Mouse (Mus musculus) MEL (cell line): ENCODE measurements around the gene Ccdc96.

Experiments used
- CTCF ChIP-seq, 3 experiments: IDR thresholded peaks in 2 of 3; conservative IDR thresholded peaks in 1 of 3; 2 replicates each; pipeline ENCODE4 v1.5.1; 2011 to 2012; ENCODE audit warnings: low read length in 3 of 3, low read depth in 2 of 3, mild to moderate bottlenecking in 2 of 3, improper control_type of control experiment in 1 of 3, inconsistent platforms in 1 of 3, mixed read lengths in 1 of 3, moderate library complexity in 1 of 3; ENCODE audit not compliant: control insufficient read depth in 1 of 3, insufficient read depth in 1 of 3, poor library complexity in 1 of 3, severe bottlenecking in 1 of 3
- GABPA ChIP-seq: IDR thresholded peaks from 2 replicates; pipeline ENCODE4 v1.6.1; 2012; ENCODE audit warnings: low read depth, mild to moderate bottlenecking, inconsistent platforms, low read length, improper control_type of control experiment, moderate library complexity
- GATA1 ChIP-seq: IDR thresholded peaks from 2 replicates; pipeline ENCODE4 v1.6.1; 2011; ENCODE audit warnings: low read depth, low read length, improper control_type of control experiment
- JUND ChIP-seq: IDR thresholded peaks from 2 replicates; pipeline ENCODE4 v1.6.1; 2011; ENCODE audit warnings: low read depth, mild to moderate bottlenecking, improper control_type of control experiment, low read length
- MYB ChIP-seq: IDR thresholded peaks from 2 replicates; pipeline ENCODE4 v1.6.1; 2011; ENCODE audit warnings: mild to moderate bottlenecking, low read depth, low read length, improper control_type of control experiment
- NELFE ChIP-seq: IDR thresholded peaks from 2 replicates; pipeline ENCODE4 v1.6.1; 2011; ENCODE audit warnings: low read depth, low read length, improper control_type of control experiment
- POLR2A ChIP-seq, 2 experiments: IDR thresholded peaks; 2 replicates each; pipeline ENCODE4 v1.6.1; 2011 to 2012; ENCODE audit warnings: low read length in 2 of 2, mild to moderate bottlenecking in 2 of 2, control low read depth in 1 of 2, improper control_type of control experiment in 1 of 2, low read depth in 1 of 2, moderate library complexity in 1 of 2; ENCODE audit not compliant: control insufficient read depth in 1 of 2, insufficient read depth in 1 of 2, poor library complexity in 1 of 2
- SIN3A ChIP-seq: IDR thresholded peaks from 2 replicates; pipeline ENCODE4 v1.6.1; 2012; ENCODE audit warnings: low read length, improper control_type of control experiment, inconsistent platforms
- TAL1 ChIP-seq: IDR thresholded peaks from 2 replicates; pipeline ENCODE4 v1.6.1; 2012; ENCODE audit warnings: mild to moderate bottlenecking, inconsistent platforms, low read length, moderate library complexity, mixed read lengths
- UBTF ChIP-seq: IDR thresholded peaks from 2 replicates; pipeline ENCODE4 v1.6.1; 2012; ENCODE audit warnings: low read depth, mild to moderate bottlenecking, inconsistent platforms, low read length, improper control_type of control experiment, moderate library complexity, borderline replicate concordance; ENCODE audit not compliant: insufficient read depth
- ZC3H11A ChIP-seq: IDR thresholded peaks from 2 replicates; pipeline ENCODE4 v1.6.1; 2012; ENCODE audit warnings: low read depth, mild to moderate bottlenecking, inconsistent platforms, low read length, improper control_type of control experiment

DNA sequence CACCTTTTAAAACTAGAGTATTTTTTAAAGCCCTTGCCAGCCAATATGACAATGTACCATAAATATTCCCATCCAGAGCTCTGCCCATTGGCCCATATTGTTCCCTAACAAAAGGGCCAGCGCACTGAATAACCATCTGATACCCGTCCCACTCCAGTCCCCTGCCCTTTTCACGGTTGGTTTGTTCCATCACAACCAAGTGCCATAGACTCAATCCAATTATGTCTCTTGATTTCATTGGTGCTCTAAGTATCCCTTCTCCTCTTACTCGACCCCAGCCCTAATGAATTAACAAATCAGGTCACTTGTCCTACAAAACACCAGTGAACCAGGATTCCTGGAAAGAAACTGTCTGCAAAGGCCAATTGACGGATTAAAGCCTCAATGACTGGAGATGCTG is 21.0 kb upstream of the Ccdc96 start:
- TF ChIP-seq GATA1: no peak
- no peak for TF ChIP-seq POLR2A (IDR thresholded peaks at IDR 0.05; ENCODE audit: control insufficient read depth in 1 of 2, insufficient read depth in 1 of 2, low read depth in 1 of 2, low read length in 2 of 2, poor library complexity in 1 of 2)
- TF ChIP-seq SIN3A: no peak
- no peak for TF ChIP-seq CTCF (IDR thresholded peaks at IDR 0.05 in 2 of 3, conservative IDR thresholded peaks at IDR 0.05 in 1 of 3; ENCODE audit: control insufficient read depth in 1 of 3, insufficient read depth in 1 of 3, low read depth in 2 of 3, low read length in 3 of 3, poor library complexity in 1 of 3, severe bottlenecking in 1 of 3)
- TF ChIP-seq MYB: no peak
- no peak for TF ChIP-seq ZC3H11A
- TF ChIP-seq GABPA: no peak
- TF ChIP-seq NELFE: no peak
- no peak for TF ChIP-seq TAL1
- TF ChIP-seq UBTF: no peak
- no peak for TF ChIP-seq JUND
